Mouse (Mus musculus): ENCODE results near the gene Fam122b.
A peak's percentile ranks its signal among the peaks of the same experiment; 100 is the strongest.
"Not testable (repeated sequence)": the region's sequence is repeated elsewhere in the genome, so short reads cannot be mapped to it uniquely, and the experiment has no call there.

Fam122b gene

GRCm38 (mm10) chrX:53269289-53270062 lies at the start of gene Fam122b:
Gene Fam122b, minus strand, starts transcription at chrX:53269805.
- DNase-seq (ENCODE audit: low spot score in 2 of 2), result peak; percentile 61 to 82

- no peak for DNase-seq (ENCODE audit: low spot score in 2 of 2)
Observed at GRCm38 (mm10) chrX:53287924-53288323, 18.3 kb upstream of the Fam122b start.

GRCm38 (mm10) chrX:53273124-53273523 lies 3.5 kb upstream of the Fam122b start, which contains the start of gene Fam122c:
Gene Fam122c, plus strand, starts transcription at chrX:53273424.
- no peak for DNase-seq (ENCODE audit: low spot score in 2 of 2)

GRCm38 (mm10) chrX:53271628-53272027 lies 2.0 kb upstream of the Fam122b start:
- DNase-seq (ENCODE audit: low spot score in 2 of 2), result not testable (repeated sequence)

- no peak for DNase-seq (ENCODE audit: low spot score in 2 of 2)
Observed at GRCm38 (mm10) chrX:53270063-53270432, 443 bp upstream of the Fam122b start.

- peak in 1 of 2 experiments; percentile 14 for DNase-seq (ENCODE audit: low spot score in 2 of 2)
Observed at GRCm38 (mm10) chrX:53268856-53269255, 749 bp downstream of the Fam122b start.

GRCm38 (mm10) chrX:53266186-53266585 lies 3.4 kb downstream of the Fam122b start:
- DNase-seq (ENCODE audit: low spot score in 2 of 2), result no peak

GRCm38 (mm10) chrX:53255195-53255594 lies 14.4 kb downstream of the Fam122b start:
- DNase-seq (ENCODE audit: low spot score in 2 of 2), result no peak

GRCm38 (mm10) chrX:53240011-53240410 lies 29.6 kb downstream of the Fam122b start, which contains the start of gene Plac1:
Gene Plac1, minus strand, starts transcription at chrX:53240111.
- no peak for DNase-seq (ENCODE audit: low spot score in 2 of 2)

GRCm38 (mm10) chrX:53237971-53238370 lies 31.6 kb downstream of the Fam122b start:
- DNase-seq (ENCODE audit: low spot score in 2 of 2), result no peak

- DNase-seq (ENCODE audit: low spot score in 2 of 2), result no peak
Observed at GRCm38 (mm10) chrX:53236404-53236803, 33.2 kb downstream of the Fam122b start.

GRCm38 (mm10) chrX:53233689-53234088 lies 35.9 kb downstream of the Fam122b start:
- no peak for DNase-seq (ENCODE audit: low spot score in 2 of 2)

GRCm38 (mm10) chrX:53231965-53232364 lies 37.6 kb downstream of the Fam122b start:
- no peak for DNase-seq (ENCODE audit: low spot score in 2 of 2)

GRCm38 (mm10) chrX:53224353-53224944 lies 45.2 kb downstream of the Fam122b start:
- no peak for DNase-seq (ENCODE audit: low spot score in 2 of 2)

GRCm38 (mm10) chrX:53220855-53221254 lies 48.8 kb downstream of the Fam122b start:
- no peak for DNase-seq (ENCODE audit: low spot score in 2 of 2)

GRCm38 (mm10) chrX:53214557-53215229 lies 54.9 kb downstream of the Fam122b start:
- no peak for DNase-seq (ENCODE audit: low spot score in 2 of 2)

GRCm38 (mm10) chrX:53213838-53214237 lies 55.8 kb downstream of the Fam122b start:
- DNase-seq (ENCODE audit: low spot score in 2 of 2), result no peak

GRCm38 (mm10) chrX:53212485-53212884 lies 57.1 kb downstream of the Fam122b start:
- no peak for DNase-seq (ENCODE audit: low spot score in 2 of 2)

GRCm38 (mm10) chrX:53211756-53212483 lies 57.7 kb downstream of the Fam122b start:
- no peak for DNase-seq (ENCODE audit: low spot score in 2 of 2)

GRCm38 (mm10) chrX:53209431-53209830 lies 60.2 kb downstream of the Fam122b start:
- no peak for DNase-seq (ENCODE audit: low spot score in 2 of 2)

GRCm38 (mm10) chrX:53204690-53205311 lies 64.8 kb downstream of the Fam122b start:
- no peak for DNase-seq (ENCODE audit: low spot score in 2 of 2)

Data from frontal cortex, postnatal 25 days (tissue).